Mouse (Mus musculus): ENCODE measurements at regions not wholly inside any gene's neighbourhood (a gene's known extent, or its start where the extent isn't known, plus 50 kb on each side); places are given as distances from the start of the nearest gene placed in this dataset.

GRCm38 (mm10) chr10:111096811-111097210 is 67.7 kb upstream of the Osbpl8 start:
- Histone ChIP-seq H3K27me3 (replicated peaks; ENCODE audit: insufficient read depth, low read length) (no peaks in the 10 kb centered on the region), H3K4me3 (ENCODE audit: low read depth, low read length) (no peak overlapping the region), H3K9me3 (ENCODE audit: low read length) (no peaks in the 10 kb centered on the region), H3K27ac (ENCODE audit: low read length) (no peak overlapping the region), H3K4me1 (ENCODE audit: insufficient read depth, low read depth, low read length) (no peaks in the 10 kb centered on the region), H3K4me2 (replicated peaks; ENCODE audit: low read depth, low read length) (no peak overlapping the region), H3K36me3 (ENCODE audit: insufficient read depth, low read length) (no peaks in the 10 kb centered on the region), H3K9ac (replicated peaks; ENCODE audit: low read depth) (no peak overlapping the region)
- DNase-seq (ENCODE audit: low spot score) (no peak), ATAC-seq (no peak)
- no peak for TF ChIP-seq EP300 (IDR thresholded peaks at IDR 0.05)
- no peak for TF ChIP-seq CTCF (IDR thresholded peaks at IDR 0.05)
- 69% methylated on average over 6 of the region's 6 CpGs for WGBS

DNA sequence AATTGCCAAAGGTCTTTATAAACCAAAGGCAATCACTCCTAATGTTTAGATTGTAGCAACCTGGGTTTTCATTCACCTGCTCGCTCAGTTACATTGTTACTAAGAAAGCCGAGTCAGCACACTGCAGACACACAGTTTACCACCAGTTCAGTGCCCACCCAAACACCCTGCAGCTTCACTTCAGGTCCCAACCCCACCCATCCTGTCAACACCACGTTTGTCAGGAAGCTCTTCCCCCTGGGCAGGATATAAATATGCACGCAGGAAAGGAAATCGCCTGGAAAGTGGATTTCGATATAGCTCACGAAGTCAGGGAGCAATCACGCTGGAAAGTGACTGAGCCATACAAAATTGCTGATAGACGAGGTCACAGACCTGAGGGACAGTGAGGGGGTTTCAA is 70.1 kb upstream of the Osbpl8 start:
- peak; percentile 27 for DNase-seq (ENCODE audit: low spot score)
- Histone ChIP-seq H3K9me3 (ENCODE audit: low read length) (no peaks in the 10 kb centered on the region), H3K36me3 (ENCODE audit: insufficient read depth, low read length) (no peaks in the 10 kb centered on the region), H3K27me3 (replicated peaks; ENCODE audit: insufficient read depth, low read length) (no peaks in the 10 kb centered on the region), H3K9ac (replicated peaks; ENCODE audit: low read depth) (no peak overlapping the region), H3K27ac (ENCODE audit: low read length) (no peak overlapping the region), H3K4me3 (ENCODE audit: low read depth, low read length) (no peak overlapping the region), H3K4me1 (ENCODE audit: insufficient read depth, low read depth, low read length) (no peaks in the 10 kb centered on the region), H3K4me2 (replicated peaks; ENCODE audit: low read depth, low read length) (no peak overlapping the region)
- peak; percentile 75 for ATAC-seq
- WGBS: 38% methylated on average over 9 of the region's 9 CpGs
- TF ChIP-seq CTCF (IDR thresholded peaks at IDR 0.05) (no peak), EP300 (IDR thresholded peaks at IDR 0.05) (peak; percentile 56)

DNA sequence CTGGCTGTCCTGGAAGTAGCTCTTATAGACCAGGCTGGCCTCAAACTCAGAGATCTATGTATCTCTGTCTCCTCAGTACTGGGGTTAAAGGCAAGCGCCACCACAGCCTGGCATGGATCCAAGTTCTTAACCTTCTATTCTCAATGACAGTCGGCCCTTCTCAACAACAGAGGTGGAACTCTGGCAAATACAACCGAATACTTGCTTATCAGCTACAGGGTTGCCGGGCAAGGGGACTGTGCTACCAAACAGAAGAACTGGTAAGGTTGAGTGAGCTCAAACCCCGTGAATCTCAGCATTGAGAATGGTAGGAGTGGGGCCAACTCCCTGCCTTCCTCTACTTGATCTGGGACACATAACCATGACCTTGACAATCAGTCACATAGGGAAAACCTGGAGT is 75.2 kb upstream of the Osbpl8 start:
- H3K9me3 ChIP-seq (ENCODE audit: low read length): no peaks in the 10 kb centered on the region
- no peaks in the 10 kb centered on the region for H3K27me3 ChIP-seq (replicated peaks; ENCODE audit: insufficient read depth, low read length)
- ATAC-seq: no peak
- H3K36me3 ChIP-seq (ENCODE audit: insufficient read depth, low read length): no peaks in the 10 kb centered on the region
- 27% methylated on average over 5 of the region's 5 CpGs for WGBS
- H3K9ac ChIP-seq (replicated peaks; ENCODE audit: low read depth): no peak overlapping the region
- TF ChIP-seq CTCF (IDR thresholded peaks at IDR 0.05) (no peak), EP300 (IDR thresholded peaks at IDR 0.05) (no peak)
- H3K4me2 ChIP-seq (replicated peaks; ENCODE audit: low read depth, low read length): no peak overlapping the region
- H3K27ac ChIP-seq (ENCODE audit: low read length): no peak overlapping the region
- no peaks in the 10 kb centered on the region for H3K4me1 ChIP-seq (ENCODE audit: insufficient read depth, low read depth, low read length)
- DNase-seq (ENCODE audit: low spot score): no peak
- no peak overlapping the region for H3K4me3 ChIP-seq (ENCODE audit: low read depth, low read length)

DNA sequence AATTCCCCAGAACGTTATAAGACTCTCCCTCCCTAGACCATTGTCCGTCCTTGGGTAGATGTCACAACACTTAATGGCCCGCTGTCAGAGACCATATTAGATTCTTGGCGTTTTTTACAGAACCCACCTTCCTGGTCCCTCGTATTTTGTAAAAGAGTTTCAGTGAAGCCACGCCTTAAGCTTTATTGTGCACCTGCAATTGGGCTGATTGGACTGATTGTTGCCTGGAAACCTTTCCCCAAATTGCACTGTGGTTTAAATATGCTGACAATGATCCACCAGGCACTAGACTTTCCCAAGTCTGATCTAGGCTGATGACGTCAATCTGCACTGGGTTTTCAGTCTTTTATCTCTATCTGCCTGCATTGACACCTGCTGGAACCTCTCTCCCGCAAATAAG is 75.6 kb upstream of the Zdhhc17 start:
- WGBS: 76% methylated on average over 8 of the region's 8 CpGs
- DNase-seq (ENCODE audit: low spot score) (no peak), ATAC-seq (no peak)
- Histone ChIP-seq H3K4me2 (replicated peaks; ENCODE audit: low read depth, low read length) (no peak overlapping the region), H3K4me1 (ENCODE audit: insufficient read depth, low read depth, low read length) (no peaks in the 10 kb centered on the region), H3K27me3 (replicated peaks; ENCODE audit: insufficient read depth, low read length) (no peaks in the 10 kb centered on the region), H3K9ac (replicated peaks; ENCODE audit: low read depth) (no peak overlapping the region), H3K4me3 (ENCODE audit: low read depth, low read length) (no peak overlapping the region), H3K9me3 (ENCODE audit: low read length) (no peaks in the 10 kb centered on the region), H3K27ac (ENCODE audit: low read length) (no peak overlapping the region), H3K36me3 (ENCODE audit: insufficient read depth, low read length) (no peaks in the 10 kb centered on the region)
- no peak for TF ChIP-seq CTCF (IDR thresholded peaks at IDR 0.05)
- TF ChIP-seq EP300 (IDR thresholded peaks at IDR 0.05): no peak

DNA sequence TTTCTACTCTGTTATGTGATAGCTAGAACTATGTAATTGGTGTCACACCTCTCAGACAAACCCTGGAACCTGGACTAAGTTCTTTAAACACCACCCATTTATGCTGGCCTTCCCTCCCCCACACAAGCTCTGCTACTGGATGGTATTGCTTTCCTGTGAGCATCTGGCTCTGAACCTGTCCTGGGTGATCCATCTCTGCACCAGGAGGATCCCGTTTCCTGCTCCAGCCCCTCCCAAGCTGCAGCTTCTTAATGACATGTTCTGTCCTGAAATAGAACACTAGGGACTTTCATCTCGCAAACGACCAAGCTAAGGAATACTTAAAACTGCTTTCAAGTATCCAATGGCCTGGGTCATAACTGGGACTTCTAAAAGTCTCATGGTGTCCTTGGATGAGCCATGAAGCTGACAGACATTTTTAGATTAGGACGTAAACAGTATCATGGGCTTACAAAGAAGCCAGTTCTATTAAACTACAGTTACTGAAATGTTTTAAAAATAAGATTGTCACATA is 74.4 kb upstream of the Zdhhc17 start:
- no peak overlapping the region for H3K4me3 ChIP-seq (ENCODE audit: low read depth, low read length)
- H3K36me3 ChIP-seq (ENCODE audit: insufficient read depth, low read length): no peaks in the 10 kb centered on the region
- peak; percentile 68 for ATAC-seq
- TF ChIP-seq EP300 (IDR thresholded peaks at IDR 0.05): no peak
- TF ChIP-seq CTCF (IDR thresholded peaks at IDR 0.05): no peak
- 45% methylated on average over 4 of the region's 4 CpGs for WGBS
- H3K9me3 ChIP-seq (ENCODE audit: low read length): no peaks in the 10 kb centered on the region
- H3K9ac ChIP-seq (replicated peaks; ENCODE audit: low read depth): no peak overlapping the region
- no peaks in the 10 kb centered on the region for H3K27me3 ChIP-seq (replicated peaks; ENCODE audit: insufficient read depth, low read length)
- no peak overlapping the region for H3K27ac ChIP-seq (ENCODE audit: low read length)
- no peaks in the 10 kb centered on the region for H3K4me1 ChIP-seq (ENCODE audit: insufficient read depth, low read depth, low read length)
- no peak overlapping the region for H3K4me2 ChIP-seq (replicated peaks; ENCODE audit: low read depth, low read length)
- DNase-seq (ENCODE audit: low spot score): peak; percentile 33

DNA sequence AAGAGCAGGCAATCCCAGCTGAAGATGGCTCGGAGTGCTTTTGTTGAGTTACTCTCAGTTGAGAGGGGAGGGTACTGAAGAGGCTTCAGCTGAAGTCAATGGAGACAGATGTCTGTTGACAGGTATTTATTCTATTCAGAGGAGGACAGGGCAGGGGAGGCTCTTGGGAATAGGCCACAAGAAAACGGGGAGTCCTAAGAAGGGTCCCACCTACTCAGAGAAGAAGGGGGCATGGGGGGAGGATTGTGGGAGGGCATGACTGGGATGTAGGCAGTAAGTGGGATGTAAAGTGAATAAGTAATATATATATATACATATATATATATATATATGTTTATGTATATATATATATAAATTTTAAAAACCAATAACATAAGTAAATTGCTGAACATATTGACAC is 73.9 kb upstream of the Zdhhc17 start:
- H3K4me2 ChIP-seq (replicated peaks; ENCODE audit: low read depth, low read length): no peak overlapping the region
- 69% methylated on average over 2 of the region's 2 CpGs for WGBS
- H3K9ac ChIP-seq (replicated peaks; ENCODE audit: low read depth): no peak overlapping the region
- DNase-seq (ENCODE audit: low spot score): no peak
- ATAC-seq: no peak
- no peaks in the 10 kb centered on the region for H3K9me3 ChIP-seq (ENCODE audit: low read length)
- no peak overlapping the region for H3K4me3 ChIP-seq (ENCODE audit: low read depth, low read length)
- H3K27me3 ChIP-seq (replicated peaks; ENCODE audit: insufficient read depth, low read length): no peaks in the 10 kb centered on the region
- no peaks in the 10 kb centered on the region for H3K4me1 ChIP-seq (ENCODE audit: insufficient read depth, low read depth, low read length)
- TF ChIP-seq EP300 (IDR thresholded peaks at IDR 0.05): no peak
- peak overlapping the region; percentile 49; the same call in 1 of the 2 replicates for H3K27ac ChIP-seq (ENCODE audit: low read length)
- H3K36me3 ChIP-seq (ENCODE audit: insufficient read depth, low read length): no peaks in the 10 kb centered on the region

DNA sequence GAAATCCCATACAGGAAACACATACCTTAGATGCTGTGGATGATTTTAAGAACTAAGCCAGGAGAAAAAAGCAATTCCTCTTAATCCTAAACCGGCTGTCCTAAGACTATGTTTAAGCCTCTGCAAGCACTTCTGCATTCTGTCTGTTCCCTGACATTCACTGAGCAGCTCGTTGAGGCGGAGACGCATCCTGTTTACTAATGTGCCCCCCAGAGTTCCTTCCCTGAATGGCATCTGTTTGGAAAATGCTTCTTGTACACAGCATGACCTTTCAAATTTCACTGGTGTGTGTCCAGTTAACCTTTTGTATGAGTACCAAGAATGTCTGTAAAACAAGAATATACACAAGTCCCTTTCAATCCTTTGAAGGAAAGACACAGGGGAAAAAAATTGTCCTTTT is 73.4 kb upstream of the Zdhhc17 start:
- peak; percentile 51; the same call in 1 of the 2 replicates for TF ChIP-seq EP300 (IDR thresholded peaks at IDR 0.05)
- peak; percentile 59 for TF ChIP-seq CTCF (IDR thresholded peaks at IDR 0.05)
- WGBS: 31% methylated on average over 4 of the region's 4 CpGs
- Histone ChIP-seq H3K27me3 (replicated peaks; ENCODE audit: insufficient read depth, low read length) (no peaks in the 10 kb centered on the region), H3K36me3 (ENCODE audit: insufficient read depth, low read length) (no peaks in the 10 kb centered on the region), H3K4me1 (ENCODE audit: insufficient read depth, low read depth, low read length) (no peaks in the 10 kb centered on the region), H3K27ac (ENCODE audit: low read length) (no peak overlapping the region), H3K9me3 (ENCODE audit: low read length) (no peaks in the 10 kb centered on the region), H3K4me2 (replicated peaks; ENCODE audit: low read depth, low read length) (no peak overlapping the region), H3K9ac (replicated peaks; ENCODE audit: low read depth) (no peak overlapping the region), H3K4me3 (ENCODE audit: low read depth, low read length) (no peak overlapping the region)
- ATAC-seq (peak; percentile 44), DNase-seq (ENCODE audit: low spot score) (peak; percentile 43)
